Mouse (Mus musculus) small intestine, adult 2 months (tissue): ENCODE measurements around the gene Pelo.

Experiments used
- CTCF ChIP-seq: fragments of 200-500 bp; IDR thresholded peaks from 2 replicates; pipeline ENCODE4 v1.5.1; 2012; ENCODE audit warnings: low read depth, mild to moderate bottlenecking, control low read depth, inconsistent platforms, low read length, moderate library complexity, mixed read lengths; ENCODE audit not compliant: insufficient replicate concordance, insufficient read length; ENCODE audit errors: extremely low read depth
- POLR2A ChIP-seq: fragments of 200-500 bp; IDR thresholded peaks from 2 replicates; pipeline ENCODE4 v1.6.1; 2012; ENCODE audit warnings: low read depth, mild to moderate bottlenecking, control low read depth, inconsistent platforms, low read length, moderate library complexity

DNA sequence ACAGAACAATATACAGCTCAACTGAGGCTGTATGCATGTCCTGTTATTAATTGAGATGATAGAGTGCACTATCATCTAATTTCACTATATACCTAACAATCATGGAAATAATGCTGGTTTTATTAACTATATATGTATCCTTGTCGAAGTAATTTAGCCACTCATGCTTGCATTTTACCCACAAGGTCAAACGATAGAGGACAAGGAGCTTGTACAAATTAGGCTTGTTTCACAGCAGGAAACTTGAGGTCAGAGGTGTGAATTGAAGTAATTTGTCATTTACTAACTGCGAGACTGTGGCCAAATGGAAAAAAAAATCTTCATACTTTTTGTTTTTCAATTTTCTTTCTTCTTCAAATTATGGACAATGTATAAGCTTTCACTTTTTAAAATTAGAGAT, 8.2 kb upstream of the Pelo start:
- TF ChIP-seq CTCF (no peak), POLR2A (no peak)
